Mouse (Mus musculus) gastrocnemius, adult 2 months (tissue): ENCODE results near the gene Pld3. TPM values are rescaled to one million over a fixed set of nuclear protein-coding genes. Genes with fewer than 3 reads are reported as not detected.
A peak's percentile ranks its signal among the peaks of the same experiment; 100 is the strongest.

ENCODE experiments used
- DNase-seq: peaks from one replicate; pipeline ENCODE4 v3.0.0; 2022
- H3K27ac ChIP-seq: fragments of 200-600 bp; 2 replicates; pipeline ENCODE4 v1.8.1; 2022; ENCODE audit warnings: mild to moderate bottlenecking
- H3K4me3 ChIP-seq: fragments of 200-600 bp; 2 replicates; pipeline ENCODE4 v1.8.1; 2022; ENCODE audit warnings: mild to moderate bottlenecking, moderate library complexity
- CTCF ChIP-seq: fragments of 200-600 bp; IDR thresholded peaks from 2 replicates; pipeline ENCODE4 v1.8.1; 2022; ENCODE audit warnings: antibody characterized with exemption, mild to moderate bottlenecking, moderate library complexity
- intact Hi-C: fragments of 180-260 bp; cut with DNase I; formaldehyde crosslinking; loops from one replicate; pipeline ENCODE4 v1.15.1; 2025
- total RNA-seq, 2 experiments: library from RNA; stranded (reverse); gene quantifications; 2 replicates each; pipeline ENCODE4 v1.2.3; 2021

Gene Pld3
- total RNA-seq, 2 experiments from 2014 or later: 14.5 to 17.2 TPM

- no peak for TF ChIP-seq CTCF
- DNase-seq: no peak
- intact Hi-C loops: no loop called here
These were observed 37.1 kb upstream of the Pld3 start for GRCm38 (mm10) chr7:27590088-27590487.

GRCm38 (mm10) chr7:27587741-27588140 lies 34.7 kb upstream of the Pld3 start:
- no peak for DNase-seq
- H3K27ac ChIP-seq: no peak overlapping the region
- peak; percentile 31; the same call in 1 of the 2 replicates for TF ChIP-seq CTCF
- intact Hi-C loops: no loop called here
- H3K4me3 ChIP-seq: no peak overlapping the region

More at GRCm38 (mm10) chr7:27590088-27590487, 37.1 kb upstream of the Pld3 start:
- Histone ChIP-seq H3K4me3 (no peak overlapping the region), H3K27ac (peak overlapping the region; percentile 100; the same call in 1 of the 2 replicates)

GRCm38 (mm10) chr7:27586861-27587260 lies 33.8 kb upstream of the Pld3 start:
- no peak for DNase-seq
- Histone ChIP-seq H3K4me3 (no peak overlapping the region), H3K27ac (no peak overlapping the region)
- no peak for TF ChIP-seq CTCF
- intact Hi-C loops: no loop called here

GRCm38 (mm10) chr7:27580380-27581174 lies 27.6 kb upstream of the Pld3 start:
- intact Hi-C loops: no loop called here
- no peak for TF ChIP-seq CTCF
- no peak overlapping the region for H3K4me3 ChIP-seq
- DNase-seq: no peak
- H3K27ac ChIP-seq: no peak overlapping the region

GRCm38 (mm10) chr7:27578465-27578864 lies 25.4 kb upstream of the Pld3 start:
- TF ChIP-seq CTCF: no peak
- Histone ChIP-seq H3K4me3 (peak overlapping the region; percentile 15; the same call in 1 of the 2 replicates), H3K27ac (peak overlapping the region; percentile 66)
- intact Hi-C loops: loop anchor here (5.0 kb wide), 1 partner anchor 74 kb away; the partner anchor contains the start of gene Ttc9b
- DNase-seq: peak; percentile 47

GRCm38 (mm10) chr7:27577589-27577988 lies 24.6 kb upstream of the Pld3 start:
- no peak for TF ChIP-seq CTCF
- Histone ChIP-seq H3K27ac (peak overlapping the region; percentile 66; the same call in 1 of the 2 replicates), H3K4me3 (no peak overlapping the region)
- intact Hi-C loops: loop anchor here (5.0 kb wide), 1 partner anchor 75 kb away; the partner anchor contains the start of gene Ttc9b
- DNase-seq: no peak

GRCm38 (mm10) chr7:27576914-27577313 lies 23.9 kb upstream of the Pld3 start:
- H3K27ac ChIP-seq: peak overlapping the region; percentile 8; the same call in 1 of the 2 replicates
- H3K4me3 ChIP-seq: no peak overlapping the region
- intact Hi-C loops: loop anchor here (5.0 kb wide), 1 partner anchor 75 kb away; the partner anchor contains the start of gene Ttc9b
- peak; percentile 66 for DNase-seq
- peak; percentile 72 for TF ChIP-seq CTCF

GRCm38 (mm10) chr7:27574124-27574880 lies 21.3 kb upstream of the Pld3 start:
- DNase-seq: no peak
- intact Hi-C loops: no loop called here
- Histone ChIP-seq H3K27ac (no peak overlapping the region), H3K4me3 (no peak overlapping the region)
- no peak for TF ChIP-seq CTCF

- DNase-seq: no peak
- Histone ChIP-seq H3K4me3 (no peak overlapping the region), H3K27ac (no peak overlapping the region)
- intact Hi-C loops: no loop called here
- no peak for TF ChIP-seq CTCF
These were observed 19.1 kb upstream of the Pld3 start for GRCm38 (mm10) chr7:27572133-27572532.

GRCm38 (mm10) chr7:27569580-27570224 lies 16.7 kb upstream of the Pld3 start:
- TF ChIP-seq CTCF: no peak
- no peak for DNase-seq
- no peak overlapping the region for H3K4me3 ChIP-seq
- H3K27ac ChIP-seq: no peak overlapping the region; the same call in 1 of the 2 replicates
- intact Hi-C loops: no loop called here

GRCm38 (mm10) chr7:27560978-27561377 lies 8.0 kb upstream of the Pld3 start:
- intact Hi-C loops: loop anchor here (5.0 kb wide), 1 partner anchor 41 kb away; no protein-coding TSS in a partner anchor
- no peak for TF ChIP-seq CTCF
- Histone ChIP-seq H3K4me3 (peak overlapping the region; percentile 72), H3K27ac (peak overlapping the region; percentile 97)
- DNase-seq: no peak

GRCm38 (mm10) chr7:27560291-27560887 lies 7.4 kb upstream of the Pld3 start:
- no peak for TF ChIP-seq CTCF
- intact Hi-C loops: loop anchor here (5.0 kb wide), 1 partner anchor 42 kb away; no protein-coding TSS in a partner anchor
- Histone ChIP-seq H3K4me3 (peak overlapping the region; percentile 72), H3K27ac (peak overlapping the region; percentile 97)
- DNase-seq: peak; percentile 90
